Mouse (Mus musculus) lung, postnatal 0 days (tissue): ENCODE data around the gene Cdh20. TPM values are rescaled to one million over a fixed set of nuclear protein-coding genes. Genes with fewer than 3 reads are reported as not detected.

Source experiments
- ATAC-seq: fragments of 200-750 bp; cut with Nextera tagmentation; 2 replicates; pipeline ENCODE4 v1.8.0; 2017; ENCODE audit warnings: moderate library complexity
- DNase-seq: peaks from one replicate; pipeline ENCODE4 v3.0.0-alpha.2; 2016; ENCODE audit warnings: low spot score
- H3K27ac ChIP-seq: fragments of 300-500 bp; sonication (generic); 2 replicates; pipeline ENCODE4 v1.5.1; 2014; ENCODE audit warnings: antibody characterized with exemption, mild to moderate bottlenecking, low read length, mixed read lengths
- H3K27me3 ChIP-seq: fragments of 300-500 bp; sonication (generic); replicated peaks from 2 replicates; pipeline ENCODE4 v1.6.1; 2014; ENCODE audit warnings: low read length, mixed read lengths; ENCODE audit not compliant: insufficient read depth
- H3K36me3 ChIP-seq: fragments of 300-500 bp; sonication (generic); 2 replicates; pipeline ENCODE4 v1.6.1; 2014; ENCODE audit warnings: low read length, mixed read lengths; ENCODE audit not compliant: insufficient read depth
- H3K4me1 ChIP-seq: fragments of 300-500 bp; sonication (generic); 2 replicates; pipeline ENCODE4 v1.6.1; 2014; ENCODE audit warnings: antibody characterized with exemption, low read depth, low read length, mixed read lengths; ENCODE audit not compliant: insufficient read depth
- H3K4me2 ChIP-seq: fragments of 300-500 bp; sonication (generic); replicated peaks from 2 replicates; pipeline ENCODE4 v1.6.1; 2014; ENCODE audit warnings: low read depth, mild to moderate bottlenecking, low read length, moderate library complexity, mixed read lengths
- H3K4me3 ChIP-seq: fragments of 300-500 bp; sonication (generic); 2 replicates; pipeline ENCODE4 v1.5.1; 2014; ENCODE audit warnings: low read depth, low read length
- H3K9ac ChIP-seq: fragments of 300-500 bp; sonication (generic); replicated peaks from 2 replicates; pipeline ENCODE4 v1.6.1; 2014; ENCODE audit warnings: low read depth, mild to moderate bottlenecking
- H3K9me3 ChIP-seq: fragments of 300-500 bp; sonication (generic); 2 replicates; pipeline ENCODE4 v1.6.1; 2016; ENCODE audit warnings: low read length, mixed read lengths
- CTCF ChIP-seq: IDR thresholded peaks from 2 replicates; pipeline ENCODE4 v1.5.1; 2016; ENCODE audit warnings: antibody characterized with exemption, mild to moderate bottlenecking
- EP300 ChIP-seq: IDR thresholded peaks from 2 replicates; pipeline ENCODE4 v1.6.1; 2016; ENCODE audit warnings: antibody characterized with exemption, mild to moderate bottlenecking, control low read depth
- WGBS: fragments of 180-500 bp; shearing (Covaris S2); extraction: QIAGEN DNeasy Blood & Tissue Kit; methylation state at CpG from one replicate; pipeline ENCODE4 v1.1.7; 2014; 5-methylcytosine and 5-hydroxymethylcytosine counted together
- polyA plus RNA-seq: library from polyadenylated mRNA; unstranded; fragments of >200 nt; fragmentation: Nextera tagmentation; extraction: Ambion mirVana; gene quantifications from 2 replicates; pipeline ENCODE4 v1.2.1, GENCODE M21; 2015

Gene Cdh20
- 0.04 and 0.05 TPM in 2 replicates for polyA plus RNA-seq

- no peaks in the 10 kb centered on the region for H3K9me3 ChIP-seq
- no peak within 1 kb of the TSS for H3K9ac ChIP-seq
- DNase-seq, result no peak
- H3K4me2 ChIP-seq, result peak within 1 kb of the TSS; percentile 55
- ATAC-seq, result peak; percentile 30; the same call in 1 of the 2 replicates
- H3K4me3 ChIP-seq, result peak within 1 kb of the TSS; percentile 21
- TF ChIP-seq EP300, result no peak
- TF ChIP-seq CTCF, result no peak
- WGBS, result under 1% methylated on average over 40 of the region's 46 CpGs
- no peaks in the 10 kb centered on the region for H3K36me3 ChIP-seq
- H3K27ac ChIP-seq, result no peak within 1 kb of the TSS
- no peaks in the 10 kb centered on the region for H3K4me1 ChIP-seq
- H3K27me3 ChIP-seq, result 0 out of 2 replicates have a peak, but pooled peaks cover 5% of the 10 kb centered on the region
Observed at GRCm38 (mm10) chr1:104768371-104769249, at the start of gene Cdh20. Cdh20 (plus strand) TSS chr1:104768529.

- no peak for DNase-seq
Observed at GRCm38 (mm10) chr1:104746816-104747215, 21.5 kb upstream of the Cdh20 start.

GRCm38 (mm10) chr1:104747438-104747837 is 20.9 kb upstream of the Cdh20 start:
- no peak for DNase-seq
- H3K9me3 ChIP-seq, result no peaks in the 10 kb centered on the region
- H3K4me3 ChIP-seq, result no peak overlapping the region
- no peak overlapping the region for H3K9ac ChIP-seq
- no peaks in the 10 kb centered on the region for H3K4me1 ChIP-seq
- WGBS, result 63% methylated on average over 4 of the region's 4 CpGs
- H3K27ac ChIP-seq, result no peak overlapping the region
- no peak overlapping the region for H3K4me2 ChIP-seq
- no peaks in the 10 kb centered on the region for H3K27me3 ChIP-seq
- no peak for TF ChIP-seq EP300
- no peak for TF ChIP-seq CTCF
- no peaks in the 10 kb centered on the region for H3K36me3 ChIP-seq
- ATAC-seq, result no peak

More at GRCm38 (mm10) chr1:104746816-104747215, 21.5 kb upstream of the Cdh20 start:
- H3K4me1 ChIP-seq, result no peaks in the 10 kb centered on the region
- no peak overlapping the region for H3K4me2 ChIP-seq
- H3K9ac ChIP-seq, result no peak overlapping the region
- H3K4me3 ChIP-seq, result no peak overlapping the region
- H3K9me3 ChIP-seq, result no peaks in the 10 kb centered on the region
- H3K27me3 ChIP-seq, result no peaks in the 10 kb centered on the region
- 15% methylated on average over 1 of the region's 1 CpGs for WGBS
- no peaks in the 10 kb centered on the region for H3K36me3 ChIP-seq
- H3K27ac ChIP-seq, result no peak overlapping the region
- TF ChIP-seq CTCF (no peak), EP300 (no peak)
- ATAC-seq, result no peak

- Histone ChIP-seq H3K4me1 (no peaks in the 10 kb centered on the region), H3K4me3 (no peak overlapping the region)
- WGBS, result 58% methylated on average over 8 of the region's 8 CpGs
Observed at GRCm38 (mm10) chr1:104754483-104754882, 13.8 kb upstream of the Cdh20 start.

GRCm38 (mm10) chr1:104755896-104756295 is 12.4 kb upstream of the Cdh20 start:
- Histone ChIP-seq H3K27ac (no peak overlapping the region), H3K36me3 (no peaks in the 10 kb centered on the region), H3K4me2 (no peak overlapping the region), H3K9ac (no peak overlapping the region), H3K9me3 (no peaks in the 10 kb centered on the region), H3K4me1 (no peaks in the 10 kb centered on the region), H3K27me3 (no peaks in the 10 kb centered on the region), H3K4me3 (no peak overlapping the region)
- ATAC-seq (no peak), DNase-seq (no peak)
- 29% methylated on average over 4 of the region's 4 CpGs for WGBS
- no peak for TF ChIP-seq EP300
- TF ChIP-seq CTCF, result no peak

More at GRCm38 (mm10) chr1:104754483-104754882, 13.8 kb upstream of the Cdh20 start:
- Histone ChIP-seq H3K27ac (no peak overlapping the region), H3K9me3 (no peaks in the 10 kb centered on the region), H3K9ac (no peak overlapping the region), H3K4me2 (no peak overlapping the region), H3K36me3 (no peaks in the 10 kb centered on the region), H3K27me3 (no peaks in the 10 kb centered on the region)
- DNase-seq (no peak), ATAC-seq (no peak)
- no peak for TF ChIP-seq CTCF
- no peak for TF ChIP-seq EP300

- H3K9me3 ChIP-seq, result no peaks in the 10 kb centered on the region
- H3K36me3 ChIP-seq, result no peaks in the 10 kb centered on the region
- H3K4me2 ChIP-seq, result peak overlapping the region; percentile 55
- TF ChIP-seq EP300, result no peak
- TF ChIP-seq CTCF, result no peak
- DNase-seq (peak; percentile 8), ATAC-seq (no peak; the same call in 1 of the 2 replicates)
- peak overlapping the region; percentile 21; the same call in 1 of the 2 replicates for H3K4me3 ChIP-seq
- H3K4me1 ChIP-seq, result no peaks in the 10 kb centered on the region
- WGBS, result 1% methylated on average over 12 of the region's 12 CpGs
- no peak overlapping the region for H3K27ac ChIP-seq
- 0 out of 2 replicates have a peak, but pooled peaks cover 5% of the 10 kb centered on the region for H3K27me3 ChIP-seq
- no peak overlapping the region for H3K9ac ChIP-seq
Observed at GRCm38 (mm10) chr1:104769250-104769607, 900 bp downstream of the Cdh20 start.
